Mouse (Mus musculus): ENCODE measurements at regions not wholly inside any gene's neighbourhood (a gene's known extent, or its start where the extent isn't known, plus 50 kb on each side); places are given as distances from the start of the nearest gene placed in this dataset.
"Not testable (repeated sequence)": the region's sequence is repeated elsewhere in the genome, so short reads cannot be mapped to it uniquely, and the experiment has no call there.

DNA sequence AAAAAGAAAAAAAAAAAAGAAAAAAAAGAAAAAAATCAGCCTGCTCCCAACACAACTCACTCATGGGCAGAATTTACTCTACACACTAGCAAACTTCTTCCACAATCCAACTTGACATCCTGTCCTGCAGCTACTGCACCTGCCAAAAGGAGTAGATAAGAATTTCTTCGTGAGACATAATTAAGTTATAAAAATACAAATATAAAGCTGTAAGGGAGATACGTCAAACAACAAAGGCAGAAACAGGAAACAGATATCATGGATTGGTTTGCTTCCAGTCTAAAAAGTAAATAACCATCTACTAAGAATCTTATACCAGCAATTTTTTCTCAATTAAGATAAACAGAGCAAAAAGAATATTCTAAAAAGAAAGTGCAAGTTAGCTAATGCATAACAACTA lies 390.3 kb downstream of the Pih1d3 start:
- Histone ChIP-seq H3K9ac (no peak overlapping the region), H3K4me3 (ENCODE audit: low read depth, low read length) (no peak overlapping the region), H3K4me1 (ENCODE audit: insufficient read depth) (no peaks in the 10 kb centered on the region), H3K4me2 (ENCODE audit: low read depth) (no peak overlapping the region), H3K27me3 (ENCODE audit: insufficient read depth, low read length) (no peaks in the 10 kb centered on the region), H3K36me3 (ENCODE audit: insufficient read depth) (no peaks in the 10 kb centered on the region), H3K27ac (ENCODE audit: low read depth, low read length) (no peak overlapping the region), H3K9me3 (ENCODE audit: low read length) (no peaks in the 10 kb centered on the region)
- ATAC-seq (no peak), DNase-seq (no peak)
- no peak for TF ChIP-seq CTCF (IDR thresholded peaks at IDR 0.05; ENCODE audit: low read depth)
- WGBS: 84% methylated on average over 2 of the region's 2 CpGs

GRCm38 (mm10) chr1:31615219-31615618 lies 392.6 kb downstream of the Pih1d3 start:
- not testable (repeated sequence) for H3K27me3 ChIP-seq (ENCODE audit: insufficient read depth, low read length); H3K27ac ChIP-seq (ENCODE audit: low read depth, low read length); H3K36me3 ChIP-seq (ENCODE audit: insufficient read depth); ATAC-seq; H3K9me3 ChIP-seq (ENCODE audit: low read length); H3K4me3 ChIP-seq (ENCODE audit: low read depth, low read length); H3K9ac ChIP-seq; H3K4me1 ChIP-seq (ENCODE audit: insufficient read depth); DNase-seq; H3K4me2 ChIP-seq (ENCODE audit: low read depth)
- WGBS: 92% methylated on average over 3 of the region's 9 CpGs

DNA sequence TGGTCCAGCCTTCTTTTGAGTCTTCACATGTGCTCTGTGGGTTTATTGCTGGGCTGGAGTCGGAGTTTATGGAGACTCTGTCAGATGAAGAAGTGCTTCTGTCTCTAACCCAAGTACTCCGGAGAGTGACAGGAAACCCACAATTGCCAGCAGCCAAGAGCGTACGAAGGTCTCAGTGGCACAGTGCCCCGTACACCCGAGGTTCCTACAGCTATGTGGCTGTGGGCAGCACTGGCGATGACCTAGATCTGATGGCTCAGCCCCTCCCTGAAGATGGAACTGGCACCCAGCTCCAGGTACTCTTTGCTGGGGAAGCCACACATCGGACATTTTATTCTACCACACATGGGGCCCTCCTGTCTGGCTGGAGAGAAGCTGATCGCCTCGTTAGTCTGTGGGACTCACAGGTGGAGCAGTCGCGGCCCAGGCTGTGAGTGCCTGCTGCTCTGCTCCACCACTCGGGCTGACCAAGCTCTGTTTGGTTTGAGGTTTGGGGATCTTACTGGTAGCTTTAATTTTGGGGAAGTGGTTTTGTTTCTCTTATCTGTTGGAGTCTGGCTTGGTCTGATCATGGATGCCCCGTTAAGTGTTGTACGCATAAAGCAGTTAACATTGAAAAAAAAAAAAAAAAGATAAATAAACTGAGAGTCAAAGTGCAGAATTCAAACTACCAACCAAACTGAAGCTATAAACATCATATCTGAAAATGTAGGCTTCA lies 393.8 kb downstream of the Pih1d3 start:
- H3K27ac ChIP-seq (ENCODE audit: low read depth, low read length); H3K4me1 ChIP-seq (ENCODE audit: insufficient read depth); H3K36me3 ChIP-seq (ENCODE audit: insufficient read depth); DNase-seq; H3K4me2 ChIP-seq (ENCODE audit: low read depth); H3K9me3 ChIP-seq (ENCODE audit: low read length); H3K4me3 ChIP-seq (ENCODE audit: low read depth, low read length); H3K27me3 ChIP-seq (ENCODE audit: insufficient read depth, low read length); H3K9ac ChIP-seq; ATAC-seq: not testable (repeated sequence)
- WGBS: 92% methylated on average over 13 of the region's 15 CpGs

- Histone ChIP-seq H3K4me2 (ENCODE audit: low read depth) (no peak overlapping the region), H3K36me3 (ENCODE audit: insufficient read depth) (no peaks in the 10 kb centered on the region), H3K4me1 (ENCODE audit: insufficient read depth) (no peaks in the 10 kb centered on the region), H3K27ac (ENCODE audit: low read depth, low read length) (no peak overlapping the region), H3K9ac (no peak overlapping the region), H3K27me3 (ENCODE audit: insufficient read depth, low read length) (no peaks in the 10 kb centered on the region), H3K9me3 (ENCODE audit: low read length) (no peaks in the 10 kb centered on the region), H3K4me3 (ENCODE audit: low read depth, low read length) (no peak overlapping the region)
- no peak for ATAC-seq
- DNase-seq: no peak
- no peak for TF ChIP-seq CTCF (IDR thresholded peaks at IDR 0.05; ENCODE audit: low read depth)
- WGBS: 89% methylated on average over 1 of the region's 1 CpGs
Measured at GRCm38 (mm10) chr1:31634353-31634752, 411.7 kb downstream of the Pih1d3 start.

DNA sequence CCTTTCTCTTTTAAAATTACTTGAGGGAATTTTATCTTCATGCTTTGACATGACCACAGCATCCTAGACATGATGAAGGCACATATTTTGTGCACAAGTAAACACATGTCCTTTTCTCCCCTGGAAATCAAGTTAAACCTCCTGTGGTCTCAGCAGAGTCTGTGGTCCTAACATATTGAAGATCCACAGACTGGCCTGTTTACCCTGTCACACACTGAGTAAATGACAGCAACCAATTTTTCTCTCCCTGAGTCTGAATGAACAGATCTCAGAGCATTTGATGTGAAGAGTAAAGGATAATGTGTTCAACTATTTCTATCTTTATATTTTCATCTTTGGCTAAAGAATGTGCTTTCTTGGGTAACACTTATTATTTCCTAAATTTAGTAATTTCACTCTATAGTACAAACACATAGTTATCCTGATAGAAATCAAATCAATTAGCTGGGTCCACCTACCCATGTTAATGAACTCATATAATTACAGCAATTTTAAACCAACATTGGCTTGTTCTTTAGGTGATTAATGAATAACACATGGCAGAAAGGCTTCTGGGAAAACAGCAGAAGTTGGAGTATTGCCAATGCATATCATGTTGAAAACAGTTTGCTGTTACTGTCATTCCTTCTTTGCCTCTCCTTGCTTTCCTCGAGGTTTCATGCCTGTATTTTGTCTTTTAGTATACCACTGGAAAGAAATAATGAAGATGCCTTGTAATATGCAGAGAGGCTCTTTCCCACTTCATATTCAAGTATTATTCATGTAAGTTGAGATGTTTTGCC lies 414.1 kb downstream of the Pih1d3 start:
- no peak overlapping the region for H3K27ac ChIP-seq (ENCODE audit: low read depth, low read length)
- DNase-seq: peak; percentile 22
- TF ChIP-seq CTCF (IDR thresholded peaks at IDR 0.05; ENCODE audit: low read depth): no peak
- H3K4me1 ChIP-seq (ENCODE audit: insufficient read depth): no peaks in the 10 kb centered on the region
- no peaks in the 10 kb centered on the region for H3K27me3 ChIP-seq (ENCODE audit: insufficient read depth, low read length)
- H3K9me3 ChIP-seq (ENCODE audit: low read length): no peaks in the 10 kb centered on the region
- 14% methylated on average over 1 of the region's 1 CpGs for WGBS
- no peak overlapping the region for H3K9ac ChIP-seq
- no peaks in the 10 kb centered on the region for H3K36me3 ChIP-seq (ENCODE audit: insufficient read depth)
- H3K4me2 ChIP-seq (ENCODE audit: low read depth): no peak overlapping the region
- ATAC-seq: no peak
- H3K4me3 ChIP-seq (ENCODE audit: low read depth, low read length): no peak overlapping the region

- ATAC-seq (no peak), DNase-seq (no peak)
- Histone ChIP-seq H3K9ac (no peak overlapping the region), H3K9me3 (ENCODE audit: low read length) (no peaks in the 10 kb centered on the region), H3K4me1 (ENCODE audit: insufficient read depth) (no peaks in the 10 kb centered on the region), H3K4me3 (ENCODE audit: low read depth, low read length) (no peak overlapping the region), H3K36me3 (ENCODE audit: insufficient read depth) (no peaks in the 10 kb centered on the region), H3K4me2 (ENCODE audit: low read depth) (no peak overlapping the region), H3K27me3 (ENCODE audit: insufficient read depth, low read length) (no peaks in the 10 kb centered on the region), H3K27ac (ENCODE audit: low read depth, low read length) (no peak overlapping the region)
- TF ChIP-seq CTCF (IDR thresholded peaks at IDR 0.05; ENCODE audit: low read depth): no peak
- 49% methylated on average over 1 of the region's 1 CpGs for WGBS
Measured at GRCm38 (mm10) chr1:31645116-31645515, 422.5 kb downstream of the Pih1d3 start.

GRCm38 (mm10) chr1:31678586-31678985 lies 455.9 kb downstream of the Pih1d3 start:
- DNase-seq (no peak), ATAC-seq (no peak)
- no peak for TF ChIP-seq CTCF (IDR thresholded peaks at IDR 0.05; ENCODE audit: low read depth)
- Histone ChIP-seq H3K36me3 (ENCODE audit: insufficient read depth) (no peaks in the 10 kb centered on the region), H3K9ac (no peak overlapping the region), H3K4me3 (ENCODE audit: low read depth, low read length) (no peak overlapping the region), H3K4me2 (ENCODE audit: low read depth) (no peak overlapping the region), H3K9me3 (ENCODE audit: low read length) (no peaks in the 10 kb centered on the region), H3K4me1 (ENCODE audit: insufficient read depth) (no peaks in the 10 kb centered on the region), H3K27ac (ENCODE audit: low read depth, low read length) (no peak overlapping the region), H3K27me3 (ENCODE audit: insufficient read depth, low read length) (no peaks in the 10 kb centered on the region)

Measured in forebrain, postnatal 0 days (tissue).